In genomic region chr10:52353184-52353583, GRCm38 (mm10) we compare ENCODE assay signal across 19 mouse cellular contexts. TPM values are rescaled to one million over a fixed set of nuclear protein-coding genes. Genes with fewer than 3 reads are reported as not detected.
A peak's percentile ranks its signal among the peaks of the same experiment; 100 is the strongest.
DNase-seq lines count a peak whose midpoint lies in the region; ATAC-seq and TF ChIP-seq lines count a peak whose summit lies in the region.
"Had no signal": no experiment of that assay in that cellular context is flagged by ENCODE, and none has a peak within 500 bp of the region (broad histone marks: within the 10 kb centered on the region; RNA-seq: fewer than 3 reads in every experiment).

No protein-coding gene starts in this region.

- no peak overlapping the region for H3K27ac ChIP-seq in intestine, postnatal 0 days (ENCODE audit: low read depth, low read length)
- no peak overlapping the region for H3K27ac ChIP-seq in intestine, embryonic 15.5 days
- no peak overlapping the region for H3K27ac ChIP-seq in lung, postnatal 0 days (ENCODE audit: low read length)
- H3K27ac ChIP-seq: forebrain, embryonic 13.5 days; hindbrain, embryonic 14.5 days; midbrain, embryonic 12.5 days had no signal

- ATAC-seq in intestine, postnatal 0 days = no peak
- no peak for ATAC-seq in intestine, embryonic 15.5 days
- no peak for ATAC-seq in lung, postnatal 0 days
- ATAC-seq in megakaryocyte, adult 5-6 weeks (ENCODE audit: poor library complexity, severe bottlenecking) = no peak
- ATAC-seq: forebrain, embryonic 13.5 days had no signal

- H3K9me3 ChIP-seq in intestine, postnatal 0 days (ENCODE audit: control insufficient read depth) = no peaks in the 10 kb centered on the region
- no peaks in the 10 kb centered on the region for H3K9me3 ChIP-seq in intestine, embryonic 15.5 days
- H3K9me3 ChIP-seq in lung, postnatal 0 days (ENCODE audit: low read length) = no peaks in the 10 kb centered on the region
- H3K9me3 ChIP-seq: forebrain, embryonic 13.5 days; midbrain, embryonic 12.5 days had no signal

- H3K4me3 ChIP-seq in intestine, postnatal 0 days (ENCODE audit: low read depth, low read length) = no peak overlapping the region
- H3K4me3 ChIP-seq in intestine, embryonic 15.5 days (replicated peaks) = no peak overlapping the region
- no peak overlapping the region for H3K4me3 ChIP-seq in lung, postnatal 0 days (ENCODE audit: low read depth, low read length)
- H3K4me3 ChIP-seq: forebrain, embryonic 13.5 days; midbrain, embryonic 12.5 days had no signal

- H3K4me1 ChIP-seq in intestine, postnatal 0 days (replicated peaks; ENCODE audit: control insufficient read depth, insufficient read depth, low read length) = no peaks in the 10 kb centered on the region
- H3K4me1 ChIP-seq in intestine, embryonic 15.5 days (replicated peaks) = no peaks in the 10 kb centered on the region
- H3K4me1 ChIP-seq in lung, postnatal 0 days (ENCODE audit: insufficient read depth, low read depth, low read length) = no peaks in the 10 kb centered on the region
- H3K4me1 ChIP-seq: forebrain, embryonic 13.5 days; midbrain, embryonic 12.5 days had no signal

- H3K27me3 ChIP-seq in intestine, postnatal 0 days (replicated peaks; ENCODE audit: control insufficient read depth, insufficient read depth, low read length) = no peaks in the 10 kb centered on the region
- no peaks in the 10 kb centered on the region for H3K27me3 ChIP-seq in intestine, embryonic 15.5 days (replicated peaks)
- H3K27me3 ChIP-seq in lung, postnatal 0 days (replicated peaks; ENCODE audit: insufficient read depth, low read length) = no peaks in the 10 kb centered on the region
- H3K27me3 ChIP-seq: forebrain, embryonic 13.5 days; midbrain, embryonic 12.5 days had no signal

- H3K9ac ChIP-seq in intestine, postnatal 0 days (ENCODE audit: low read depth, low read length) = no peak overlapping the region
- H3K9ac ChIP-seq in intestine, embryonic 15.5 days = no peak overlapping the region
- H3K9ac ChIP-seq in lung, postnatal 0 days (replicated peaks; ENCODE audit: low read depth) = no peak overlapping the region
- H3K9ac ChIP-seq: forebrain, embryonic 13.5 days; hindbrain, embryonic 14.5 days; midbrain, embryonic 12.5 days had no signal

- WGBS in intestine, postnatal 0 days = 85% methylated on average over 9 of the region's 9 CpGs
- WGBS in intestine, embryonic 15.5 days = 81% methylated on average over 9 of the region's 9 CpGs
- WGBS in lung, postnatal 0 days = 80% methylated on average over 9 of the region's 9 CpGs

- no peak for TF ChIP-seq EP300 in lung, postnatal 0 days (IDR thresholded peaks at IDR 0.05)

- peaks cover 29% of the 10 kb centered on the region for H3K36me3 ChIP-seq in intestine, postnatal 0 days (ENCODE audit: control insufficient read depth, insufficient read depth)
- H3K36me3 ChIP-seq in intestine, embryonic 15.5 days = peaks cover 11% of the 10 kb centered on the region
- peaks cover 14% of the 10 kb centered on the region for H3K36me3 ChIP-seq in lung, postnatal 0 days (ENCODE audit: insufficient read depth, low read length)

- H3K4me2 ChIP-seq in intestine, postnatal 0 days (replicated peaks; ENCODE audit: low read depth) = no peak overlapping the region
- no peak overlapping the region for H3K4me2 ChIP-seq in intestine, embryonic 15.5 days (replicated peaks)
- H3K4me2 ChIP-seq in lung, postnatal 0 days (replicated peaks; ENCODE audit: low read depth, low read length) = no peak overlapping the region
- H3K4me2 ChIP-seq: forebrain, embryonic 13.5 days; hindbrain, embryonic 14.5 days; midbrain, embryonic 12.5 days had no signal

- DNase-seq in lung, postnatal 0 days (ENCODE audit: low spot score) = no peak
- no peak for DNase-seq in lung, postnatal 4 days
- DNase-seq in ES-CJ7 (ENCODE audit: low read depth, low spot score) = peak; percentile 77
- DNase-seq in brain, embryonic 14.5 days (ENCODE audit: low read depth) = peak; percentile 29
- no peak for DNase-seq in heart, adult 9 months (ENCODE audit: low spot score in 2 of 2)
- DNase-seq: kidney, adult 8-10 months; right cerebral cortex, postnatal 4 days had no signal

- no peak for TF ChIP-seq POLR2A in brain, embryonic 14.5 days (IDR thresholded peaks at IDR 0.05; ENCODE audit: borderline replicate concordance, extremely low read depth, insufficient read depth, insufficient read length, poor library complexity, severe bottlenecking)

- peak; percentile 25; the same call in 1 of the 2 replicates for TF ChIP-seq CTCF in intestine, postnatal 0 days (IDR thresholded peaks at IDR 0.05; ENCODE audit: low read depth)
- peak; percentile 37 for TF ChIP-seq CTCF in lung, postnatal 0 days (IDR thresholded peaks at IDR 0.05)
- peak; percentile 22; the same call in 1 of the 2 replicates for TF ChIP-seq CTCF in brain, embryonic 14.5 days (IDR thresholded peaks at IDR 0.05; ENCODE audit: borderline replicate concordance, extremely low read depth, insufficient read depth, insufficient read length)

RNA-seq across cellular contexts. Expression of gene Gm26741, which starts 5.4 kb away (rescaled TPM):
- polyA plus RNA-seq in intestine, postnatal 0 days (2015; fragmentation: Nextera tagmentation; extraction: Ambion mirVana) = not detected in 2 replicates
- not detected in 2 replicates for polyA plus RNA-seq in intestine, embryonic 15.5 days (2015; fragmentation: Nextera tagmentation; extraction: Ambion mirVana)
- polyA plus RNA-seq in lung, postnatal 0 days (2015; fragmentation: Nextera tagmentation; extraction: Ambion mirVana) = not detected in 2 replicates
- polyA plus RNA-seq in brain, embryonic 14.5 days (2012; rRNA removed) = not detected in 2 replicates
- total RNA-seq in megakaryocyte, adult 5-6 weeks (2015) = not detected in 2 replicates
- not detected in 2 replicates for total RNA-seq in megakaryocyte, adult 5-6 weeks (2017)
- total RNA-seq: layer of hippocampus, adult 8-10 months had no signal
- polyA plus RNA-seq: C2C12; forebrain, embryonic 13.5 days; gonadal fat pad, adult 2 months; heart, embryonic 16.5 days; hindbrain, embryonic 14.5 days; limb, embryonic 14.5 days; lung, embryonic 16.5 days; midbrain, embryonic 12.5 days had no signal

RNA-seq across cellular contexts. Expression of gene Gopc, which starts 28.7 kb away (rescaled TPM):
- 10.3 and 10.4 TPM in 2 replicates for polyA plus RNA-seq in intestine, postnatal 0 days (2015; fragmentation: Nextera tagmentation; extraction: Ambion mirVana)
- polyA plus RNA-seq in intestine, embryonic 15.5 days (2015; fragmentation: Nextera tagmentation; extraction: Ambion mirVana) = 17.1 and 19.4 TPM in 2 replicates
- 13.7 and 15.4 TPM in 2 replicates for polyA plus RNA-seq in lung, postnatal 0 days (2015; fragmentation: Nextera tagmentation; extraction: Ambion mirVana)
- polyA plus RNA-seq in brain, embryonic 14.5 days (2012; rRNA removed) = 10.3 and 19.4 TPM in 2 replicates
- 15.8 and 17.0 TPM in 2 replicates for total RNA-seq in megakaryocyte, adult 5-6 weeks (2015)
- total RNA-seq in megakaryocyte, adult 5-6 weeks (2017) = 17.4 and 19.8 TPM in 2 replicates

RNA-seq across cellular contexts. Expression of gene Nepn, which starts 35.6 kb away (rescaled TPM):
- polyA plus RNA-seq in intestine, postnatal 0 days (2015; fragmentation: Nextera tagmentation; extraction: Ambion mirVana) = 0.18 and 0.80 TPM in 2 replicates
- 0.63 and 1.6 TPM in 2 replicates for polyA plus RNA-seq in intestine, embryonic 15.5 days (2015; fragmentation: Nextera tagmentation; extraction: Ambion mirVana)
- polyA plus RNA-seq in lung, postnatal 0 days (2015; fragmentation: Nextera tagmentation; extraction: Ambion mirVana) = not detected in 2 replicates
- 0.05 TPM in 1 of 2 replicates, not detected in the other for polyA plus RNA-seq in brain, embryonic 14.5 days (2012; rRNA removed)
- not detected in 2 replicates for total RNA-seq in megakaryocyte, adult 5-6 weeks (2015)
- total RNA-seq in megakaryocyte, adult 5-6 weeks (2017) = not detected in 2 replicates
- total RNA-seq: layer of hippocampus, adult 8-10 months had no signal
- polyA plus RNA-seq: C2C12; forebrain, embryonic 13.5 days; heart, embryonic 16.5 days; hindbrain, embryonic 14.5 days; lung, embryonic 16.5 days; midbrain, embryonic 12.5 days had no signal

Comparison
In these comparisons a context has a peak if more than half of its experiments do, and no peak if none do; other contexts are left out.
1. DNase-seq: peak in ES-CJ7 (single experiment) and brain, embryonic 14.5 days (single experiment); none in lung, postnatal 0 days (single experiment), lung, postnatal 4 days (0 of 2) and heart, adult 9 months (0 of 2).
2. Peak in every context shown above with its lines, with median percentiles within 50 percentile points of each other: CTCF ChIP-seq.